Mouse (Mus musculus): ENCODE measurements at regions not wholly inside any gene's neighbourhood (a gene's known extent, or its start where the extent isn't known, plus 50 kb on each side); places are given as distances from the start of the nearest gene placed in this dataset.

GRCm38 (mm10) chr8:8466526-8467244 lies 194.4 kb downstream of the Efnb2 start:
- Histone ChIP-seq H3K4me2 (replicated peaks) (no peak overlapping the region), H3K27ac (no peak overlapping the region), H3K4me3 (replicated peaks; ENCODE audit: low read length) (no peak overlapping the region), H3K4me1 (replicated peaks; ENCODE audit: control insufficient read depth, insufficient read depth, low read length) (0 out of 2 replicates have a peak, but pooled peaks cover 15% of the 10 kb centered on the region), H3K9me3 (ENCODE audit: control insufficient read depth, low read length) (no peaks in the 10 kb centered on the region), H3K9ac (no peak overlapping the region), H3K36me3 (replicated peaks; ENCODE audit: control insufficient read depth, insufficient read depth) (no peaks in the 10 kb centered on the region), H3K27me3 (ENCODE audit: control insufficient read depth, insufficient read depth, low read length) (no peaks in the 10 kb centered on the region)
- ATAC-seq (ENCODE audit: low FRiP score) (no peak), DNase-seq (ENCODE audit: low spot score) (no peak)
- 9% methylated on average over 6 of the region's 6 CpGs for WGBS

GRCm38 (mm10) chr8:8462455-8462854 lies 198.6 kb downstream of the Efnb2 start:
- Histone ChIP-seq H3K4me3 (replicated peaks; ENCODE audit: low read length) (no peak overlapping the region), H3K9me3 (ENCODE audit: control insufficient read depth, low read length) (no peaks in the 10 kb centered on the region), H3K4me2 (replicated peaks) (no peak overlapping the region), H3K36me3 (replicated peaks; ENCODE audit: control insufficient read depth, insufficient read depth) (no peaks in the 10 kb centered on the region), H3K27ac (no peak overlapping the region), H3K4me1 (replicated peaks; ENCODE audit: control insufficient read depth, insufficient read depth, low read length) (0 out of 2 replicates have a peak, but pooled peaks cover 15% of the 10 kb centered on the region), H3K9ac (no peak overlapping the region), H3K27me3 (ENCODE audit: control insufficient read depth, insufficient read depth, low read length) (no peaks in the 10 kb centered on the region)
- ATAC-seq (ENCODE audit: low FRiP score) (no peak), DNase-seq (ENCODE audit: low spot score) (peak; percentile 40)
- WGBS: 33% methylated on average over 2 of the region's 2 CpGs

- no peak overlapping the region for H3K4me2 ChIP-seq (replicated peaks)
- H3K27ac ChIP-seq: no peak overlapping the region
- H3K9ac ChIP-seq: no peak overlapping the region
- H3K36me3 ChIP-seq (replicated peaks; ENCODE audit: control insufficient read depth, insufficient read depth): no peaks in the 10 kb centered on the region
- H3K9me3 ChIP-seq (ENCODE audit: control insufficient read depth, low read length): no peaks in the 10 kb centered on the region
- 0 out of 2 replicates have a peak, but pooled peaks cover 6% of the 10 kb centered on the region for H3K4me1 ChIP-seq (replicated peaks; ENCODE audit: control insufficient read depth, insufficient read depth, low read length)
- no peak overlapping the region for H3K4me3 ChIP-seq (replicated peaks; ENCODE audit: low read length)
- 58% methylated on average over 5 of the region's 5 CpGs for WGBS
- no peak for DNase-seq (ENCODE audit: low spot score)
- ATAC-seq (ENCODE audit: low FRiP score): no peak
- H3K27me3 ChIP-seq (ENCODE audit: control insufficient read depth, insufficient read depth, low read length): no peaks in the 10 kb centered on the region
Observed at GRCm38 (mm10) chr8:8457536-8457935, 203.5 kb downstream of the Efnb2 start.

- DNase-seq (ENCODE audit: low spot score) (no peak), ATAC-seq (ENCODE audit: low FRiP score) (no peak)
- WGBS: 90% methylated on average over 6 of the region's 6 CpGs
- H3K4me3 ChIP-seq (replicated peaks; ENCODE audit: low read length): no peak overlapping the region
- H3K27me3 ChIP-seq (ENCODE audit: control insufficient read depth, insufficient read depth, low read length): no peaks in the 10 kb centered on the region
- no peak overlapping the region for H3K4me2 ChIP-seq (replicated peaks)
- H3K9ac ChIP-seq: no peak overlapping the region
- H3K36me3 ChIP-seq (replicated peaks; ENCODE audit: control insufficient read depth, insufficient read depth): no peaks in the 10 kb centered on the region
- H3K4me1 ChIP-seq (replicated peaks; ENCODE audit: control insufficient read depth, insufficient read depth, low read length): no peaks in the 10 kb centered on the region
- H3K27ac ChIP-seq: no peak overlapping the region
- H3K9me3 ChIP-seq (ENCODE audit: control insufficient read depth, low read length): no peaks in the 10 kb centered on the region
Observed at GRCm38 (mm10) chr8:8453944-8454343, 207.1 kb downstream of the Efnb2 start.

- 85% methylated on average over 9 of the region's 9 CpGs for WGBS
- no peak overlapping the region for H3K4me2 ChIP-seq (replicated peaks)
- no peak overlapping the region for H3K4me3 ChIP-seq (replicated peaks; ENCODE audit: low read length)
- ATAC-seq (ENCODE audit: low FRiP score) (no peak), DNase-seq (ENCODE audit: low spot score) (no peak)
- no peaks in the 10 kb centered on the region for H3K4me1 ChIP-seq (replicated peaks; ENCODE audit: control insufficient read depth, insufficient read depth, low read length)
- no peaks in the 10 kb centered on the region for H3K9me3 ChIP-seq (ENCODE audit: control insufficient read depth, low read length)
- H3K9ac ChIP-seq: no peak overlapping the region
- H3K27me3 ChIP-seq (ENCODE audit: control insufficient read depth, insufficient read depth, low read length): no peaks in the 10 kb centered on the region
- no peaks in the 10 kb centered on the region for H3K36me3 ChIP-seq (replicated peaks; ENCODE audit: control insufficient read depth, insufficient read depth)
- no peak overlapping the region for H3K27ac ChIP-seq
Observed at GRCm38 (mm10) chr8:8452226-8452625, 208.8 kb downstream of the Efnb2 start.

- H3K4me1 ChIP-seq (replicated peaks; ENCODE audit: control insufficient read depth, insufficient read depth, low read length): no peaks in the 10 kb centered on the region
- DNase-seq (ENCODE audit: low spot score): no peak
- no peak overlapping the region for H3K27ac ChIP-seq
- H3K9ac ChIP-seq: no peak overlapping the region
- 86% methylated on average over 4 of the region's 4 CpGs for WGBS
- ATAC-seq (ENCODE audit: low FRiP score): no peak
- H3K4me2 ChIP-seq (replicated peaks): no peak overlapping the region
- H3K27me3 ChIP-seq (ENCODE audit: control insufficient read depth, insufficient read depth, low read length): no peaks in the 10 kb centered on the region
- H3K4me3 ChIP-seq (replicated peaks; ENCODE audit: low read length): no peak overlapping the region
- H3K36me3 ChIP-seq (replicated peaks; ENCODE audit: control insufficient read depth, insufficient read depth): no peaks in the 10 kb centered on the region
- no peaks in the 10 kb centered on the region for H3K9me3 ChIP-seq (ENCODE audit: control insufficient read depth, low read length)
Observed at GRCm38 (mm10) chr8:8448911-8449310, 212.1 kb downstream of the Efnb2 start.

- Histone ChIP-seq H3K27me3 (ENCODE audit: control insufficient read depth, insufficient read depth, low read length) (no peaks in the 10 kb centered on the region), H3K4me2 (replicated peaks) (no peak overlapping the region), H3K9me3 (ENCODE audit: control insufficient read depth, low read length) (no peaks in the 10 kb centered on the region), H3K4me3 (replicated peaks; ENCODE audit: low read length) (no peak overlapping the region), H3K9ac (no peak overlapping the region), H3K36me3 (replicated peaks; ENCODE audit: control insufficient read depth, insufficient read depth) (no peaks in the 10 kb centered on the region), H3K27ac (no peak overlapping the region), H3K4me1 (replicated peaks; ENCODE audit: control insufficient read depth, insufficient read depth, low read length) (no peaks in the 10 kb centered on the region)
- 80% methylated on average over 6 of the region's 6 CpGs for WGBS
- ATAC-seq (ENCODE audit: low FRiP score) (no peak), DNase-seq (ENCODE audit: low spot score) (no peak)
Observed at GRCm38 (mm10) chr8:8441568-8441967, 219.5 kb downstream of the Efnb2 start.

GRCm38 (mm10) chr8:8440903-8441302 lies 220.1 kb downstream of the Efnb2 start:
- no peaks in the 10 kb centered on the region for H3K4me1 ChIP-seq (replicated peaks; ENCODE audit: control insufficient read depth, insufficient read depth, low read length)
- no peaks in the 10 kb centered on the region for H3K36me3 ChIP-seq (replicated peaks; ENCODE audit: control insufficient read depth, insufficient read depth)
- H3K27me3 ChIP-seq (ENCODE audit: control insufficient read depth, insufficient read depth, low read length): no peaks in the 10 kb centered on the region
- DNase-seq (ENCODE audit: low spot score) (no peak), ATAC-seq (ENCODE audit: low FRiP score) (no peak)
- no peak overlapping the region for H3K4me3 ChIP-seq (replicated peaks; ENCODE audit: low read length)
- H3K9ac ChIP-seq: no peak overlapping the region
- no peak overlapping the region for H3K4me2 ChIP-seq (replicated peaks)
- 74% methylated on average over 8 of the region's 8 CpGs for WGBS
- no peak overlapping the region for H3K27ac ChIP-seq
- no peaks in the 10 kb centered on the region for H3K9me3 ChIP-seq (ENCODE audit: control insufficient read depth, low read length)

GRCm38 (mm10) chr8:8426201-8426600 lies 234.8 kb downstream of the Efnb2 start:
- H3K9me3 ChIP-seq (ENCODE audit: control insufficient read depth, low read length): no peaks in the 10 kb centered on the region
- H3K27ac ChIP-seq: no peak overlapping the region
- H3K4me1 ChIP-seq (replicated peaks; ENCODE audit: control insufficient read depth, insufficient read depth, low read length): no peaks in the 10 kb centered on the region
- DNase-seq (ENCODE audit: low spot score) (no peak), ATAC-seq (ENCODE audit: low FRiP score) (no peak)
- no peaks in the 10 kb centered on the region for H3K36me3 ChIP-seq (replicated peaks; ENCODE audit: control insufficient read depth, insufficient read depth)
- H3K9ac ChIP-seq: no peak overlapping the region
- H3K4me2 ChIP-seq (replicated peaks): no peak overlapping the region
- no peaks in the 10 kb centered on the region for H3K27me3 ChIP-seq (ENCODE audit: control insufficient read depth, insufficient read depth, low read length)
- no peak overlapping the region for H3K4me3 ChIP-seq (replicated peaks; ENCODE audit: low read length)
- 55% methylated on average over 4 of the region's 4 CpGs for WGBS

- ATAC-seq (ENCODE audit: low FRiP score): no peak
- no peak for DNase-seq (ENCODE audit: low spot score)
- no peaks in the 10 kb centered on the region for H3K36me3 ChIP-seq (replicated peaks; ENCODE audit: control insufficient read depth, insufficient read depth)
- no peak overlapping the region for H3K4me2 ChIP-seq (replicated peaks)
- WGBS: 90% methylated on average over 2 of the region's 2 CpGs
- H3K4me1 ChIP-seq (replicated peaks; ENCODE audit: control insufficient read depth, insufficient read depth, low read length): no peaks in the 10 kb centered on the region
- no peak overlapping the region for H3K4me3 ChIP-seq (replicated peaks; ENCODE audit: low read length)
- H3K27me3 ChIP-seq (ENCODE audit: control insufficient read depth, insufficient read depth, low read length): no peaks in the 10 kb centered on the region
- H3K9ac ChIP-seq: no peak overlapping the region
- H3K27ac ChIP-seq: no peak overlapping the region
- no peaks in the 10 kb centered on the region for H3K9me3 ChIP-seq (ENCODE audit: control insufficient read depth, low read length)
Observed at GRCm38 (mm10) chr8:8423443-8423842, 237.6 kb downstream of the Efnb2 start.
